Mouse (Mus musculus) liver, postnatal 0 days (tissue): ENCODE measurements around the gene Pyroxd1. TPM values are rescaled to one million over a fixed set of nuclear protein-coding genes. Genes with fewer than 3 reads are reported as not detected.

Experiments
- ATAC-seq: fragments of 200-750 bp; cut with Nextera tagmentation; 2 replicates; pipeline ENCODE4 v1.8.0; 2017; ENCODE audit warnings: mild to moderate bottlenecking, moderate library complexity
- DNase-seq: peaks from one replicate; pipeline ENCODE4 v3.0.0-alpha.2; 2016
- H3K27ac ChIP-seq: fragments of 300-500 bp; sonication (generic); 2 replicates; pipeline ENCODE4 v1.5.1; 2014; ENCODE audit warnings: antibody characterized with exemption, moderate library complexity, mild to moderate bottlenecking, low read depth
- H3K27me3 ChIP-seq: fragments of 300-500 bp; sonication (generic); 2 replicates; pipeline ENCODE4 v1.6.1; 2014; ENCODE audit warnings: low read length, control low read depth, mixed read lengths; ENCODE audit not compliant: insufficient read depth
- H3K36me3 ChIP-seq: fragments of 300-500 bp; sonication (generic); replicated peaks from 2 replicates; pipeline ENCODE4 v1.6.1; 2014; ENCODE audit warnings: mild to moderate bottlenecking, control low read depth, low read length, moderate library complexity, mixed read lengths; ENCODE audit not compliant: insufficient read depth
- H3K4me1 ChIP-seq: fragments of 300-500 bp; sonication (generic); 2 replicates; pipeline ENCODE4 v1.6.1; 2014; ENCODE audit warnings: antibody characterized with exemption, mild to moderate bottlenecking, control low read depth; ENCODE audit not compliant: insufficient read depth
- H3K4me2 ChIP-seq: fragments of 300-500 bp; sonication (generic); 2 replicates; pipeline ENCODE4 v1.6.1; 2014; ENCODE audit warnings: low read depth, mild to moderate bottlenecking, low read length, moderate library complexity, mixed read lengths
- H3K4me3 ChIP-seq: fragments of 300-500 bp; sonication (generic); 2 replicates; pipeline ENCODE4 v1.5.1; 2014; ENCODE audit warnings: low read depth, low read length
- H3K9ac ChIP-seq: fragments of 300-500 bp; sonication (generic); replicated peaks from 2 replicates; pipeline ENCODE4 v1.6.1; 2014; ENCODE audit warnings: mild to moderate bottlenecking, moderate library complexity
- H3K9me3 ChIP-seq: fragments of 300-500 bp; sonication (generic); 2 replicates; pipeline ENCODE4 v1.6.1; 2016; ENCODE audit warnings: mild to moderate bottlenecking, control low read depth, low read length, mixed read lengths
- CTCF ChIP-seq: sonication (generic); IDR thresholded peaks from 2 replicates; pipeline ENCODE4 v1.5.1; 2016; ENCODE audit warnings: antibody characterized with exemption, low read depth
- EP300 ChIP-seq: IDR thresholded peaks from 2 replicates; pipeline ENCODE4 v1.6.1; 2016; ENCODE audit warnings: antibody characterized with exemption, low read depth, mild to moderate bottlenecking
- WGBS: fragments of 180-500 bp; shearing (Covaris S2); extraction: QIAGEN DNeasy Blood & Tissue Kit; methylation state at CpG from one replicate; pipeline ENCODE4 v1.1.7; 2014; ENCODE audit not compliant: insufficient replicate concordance; 5-methylcytosine and 5-hydroxymethylcytosine counted together
- polyA plus RNA-seq: library from polyadenylated mRNA; unstranded; fragments of >200 nt; fragmentation: Nextera tagmentation; extraction: Ambion mirVana; gene quantifications from 2 replicates; pipeline ENCODE4 v1.2.1, GENCODE M21; 2015

The Pyroxd1 gene
- polyA plus RNA-seq, 1 experiment from 2014 or later, result 11.7 TPM

GRCm38 (mm10) chr6:142386285-142387010 is 41.0 kb downstream of the Pyroxd1 start:
- TF ChIP-seq CTCF (no peak), EP300 (peak; percentile 95)
- H3K27me3 ChIP-seq, result no peaks in the 10 kb centered on the region
- H3K36me3 ChIP-seq, result no peaks in the 10 kb centered on the region
- peak overlapping the region; percentile 89 for H3K4me3 ChIP-seq
- ATAC-seq, result peak; percentile 68
- no peaks in the 10 kb centered on the region for H3K9me3 ChIP-seq
- peaks cover 15% of the 10 kb centered on the region for H3K4me1 ChIP-seq
- DNase-seq, result no peak
- peak overlapping the region; percentile 84 for H3K27ac ChIP-seq
- under 1% methylated on average over 31 of the region's 31 CpGs for WGBS
- peak overlapping the region; percentile 95 for H3K4me2 ChIP-seq
- H3K9ac ChIP-seq, result peak overlapping the region; percentile 76

GRCm38 (mm10) chr6:142387011-142387754 is 41.7 kb downstream of the Pyroxd1 start, which contains the start of the genes Recql and Golt1b:
TSS of gene Recql (minus strand) at chr6:142387087.
TSS of gene Golt1b (plus strand) at chr6:142387221.
- Histone ChIP-seq H3K27ac (peak within 1 kb of the TSS; percentile 84), H3K36me3 (no peaks in the 10 kb centered on the region), H3K4me3 (peak within 1 kb of the TSS; percentile 89), H3K27me3 (no peaks in the 10 kb centered on the region), H3K4me2 (peak within 1 kb of the TSS; percentile 95), H3K9ac (peak within 1 kb of the TSS; percentile 94), H3K4me1 (peaks cover 15% of the 10 kb centered on the region), H3K9me3 (no peaks in the 10 kb centered on the region)
- peak; percentile 37; the same call in 1 of the 2 replicates for TF ChIP-seq EP300
- TF ChIP-seq CTCF, result no peak
- peak; percentile 99 for ATAC-seq
- DNase-seq, result peak; percentile 98
- under 1% methylated on average over 69 of the region's 87 CpGs for WGBS

- DNase-seq (no peak), ATAC-seq (no peak)
- peak overlapping the region; percentile 89 for H3K4me3 ChIP-seq
- WGBS, result 11% methylated on average over 8 of the region's 8 CpGs
- H3K9ac ChIP-seq, result peak overlapping the region; percentile 94
- H3K27ac ChIP-seq, result peak overlapping the region; percentile 62; the same call in 1 of the 2 replicates
- H3K4me1 ChIP-seq, result peaks cover 15% of the 10 kb centered on the region
- H3K36me3 ChIP-seq, result 0 out of 2 replicates have a peak, but pooled peaks cover 3% of the 10 kb centered on the region
- TF ChIP-seq EP300, result no peak
- TF ChIP-seq CTCF, result no peak
- peak overlapping the region; percentile 95 for H3K4me2 ChIP-seq
- H3K9me3 ChIP-seq, result no peaks in the 10 kb centered on the region
- H3K27me3 ChIP-seq, result no peaks in the 10 kb centered on the region
Observed at GRCm38 (mm10) chr6:142387755-142388271, 42.4 kb downstream of the Pyroxd1 start.

GRCm38 (mm10) chr6:142389101-142389500 is 43.6 kb downstream of the Pyroxd1 start:
- peaks cover 11% of the 10 kb centered on the region for H3K36me3 ChIP-seq
- H3K4me2 ChIP-seq, result no peak overlapping the region
- no peaks in the 10 kb centered on the region for H3K27me3 ChIP-seq
- no peak for ATAC-seq
- 0 out of 2 replicates have a peak overlapping the region, but pooled peaks have one; percentile 16 for H3K9ac ChIP-seq
- no peak for DNase-seq
- WGBS, result 61% methylated on average over 2 of the region's 2 CpGs
- no peak overlapping the region for H3K4me3 ChIP-seq
- no peak overlapping the region for H3K27ac ChIP-seq
- TF ChIP-seq EP300, result no peak
- no peak for TF ChIP-seq CTCF
- H3K9me3 ChIP-seq, result no peaks in the 10 kb centered on the region
- peaks cover 15% of the 10 kb centered on the region for H3K4me1 ChIP-seq

- no peak for DNase-seq
- Histone ChIP-seq H3K27me3 (no peaks in the 10 kb centered on the region), H3K9me3 (no peaks in the 10 kb centered on the region), H3K4me1 (peaks cover 15% of the 10 kb centered on the region), H3K4me2 (no peak overlapping the region), H3K27ac (no peak overlapping the region), H3K4me3 (no peak overlapping the region), H3K9ac (no peak overlapping the region), H3K36me3 (peaks cover 31% of the 10 kb centered on the region)
- ATAC-seq, result no peak
- WGBS, result 63% methylated on average over 5 of the region's 5 CpGs
- TF ChIP-seq EP300 (no peak), CTCF (no peak)
Observed at GRCm38 (mm10) chr6:142392312-142392711, 46.9 kb downstream of the Pyroxd1 start.

- H3K9me3 ChIP-seq, result no peaks in the 10 kb centered on the region
- peaks cover 31% of the 10 kb centered on the region for H3K36me3 ChIP-seq
- no peak for TF ChIP-seq CTCF
- no peak for TF ChIP-seq EP300
- ATAC-seq (peak; percentile 56), DNase-seq (peak; percentile 22)
- H3K27ac ChIP-seq, result no peak overlapping the region
- no peak overlapping the region for H3K4me3 ChIP-seq
- H3K9ac ChIP-seq, result no peak overlapping the region
- H3K4me1 ChIP-seq, result 0 out of 2 replicates have a peak, but pooled peaks cover 3% of the 10 kb centered on the region
- 50% methylated on average over 5 of the region's 5 CpGs for WGBS
- no peaks in the 10 kb centered on the region for H3K27me3 ChIP-seq
- H3K4me2 ChIP-seq, result no peak overlapping the region
Observed at GRCm38 (mm10) chr6:142394669-142395068, 49.2 kb downstream of the Pyroxd1 start.
